ENCODE assay signal across 9 mouse cellular contexts in genomic region chr11:55791195-55791865, GRCm38 (mm10).
DNase-seq lines count a peak whose midpoint lies in the region; ATAC-seq lines count a peak whose summit lies in the region.
"Had no signal": no experiment of that assay in that cellular context is flagged by ENCODE, and none has a peak within 500 bp of the region (broad histone marks: within the 10 kb centered on the region; RNA-seq: fewer than 3 reads in every experiment).

No protein-coding gene starts in this region.

- peak; percentile 57; the same call in 1 of the 2 replicates for ATAC-seq in kidney, embryonic 14.5 days (ENCODE audit: low FRiP score, low TSS enrichment)
- ATAC-seq in hindbrain, embryonic 12.5 days (ENCODE audit: low FRiP score) = peak; percentile 94
- ATAC-seq in midbrain, embryonic 16.5 days = peak; percentile 48; the same call in 1 of the 2 replicates

- no peaks in the 10 kb centered on the region for H3K27me3 ChIP-seq in kidney, embryonic 14.5 days (ENCODE audit: control insufficient read depth, insufficient read depth, low read length)
- H3K27me3 ChIP-seq in hindbrain, embryonic 12.5 days = no peaks in the 10 kb centered on the region
- H3K27me3 ChIP-seq in midbrain, embryonic 16.5 days (ENCODE audit: control insufficient read depth, insufficient read depth, low read depth, low read length) = no peaks in the 10 kb centered on the region

- no peak for DNase-seq in kidney, adult 8-10 months
- DNase-seq in embryo, embryonic 11 days = peak; percentile 82
- no peak for DNase-seq in Muller cell, postnatal 12 days (ENCODE audit: inconsistent ontology term)
- no peak for DNase-seq in thymus, postnatal 36 days
- DNase-seq in adrenal gland, postnatal 25 days = no peak
- DNase-seq: lung, postnatal 10 days had no signal

- no peak overlapping the region for H3K9ac ChIP-seq in kidney, embryonic 14.5 days (ENCODE audit: low read depth, low read length)
- H3K9ac ChIP-seq in hindbrain, embryonic 12.5 days = no peak overlapping the region
- H3K9ac ChIP-seq in midbrain, embryonic 16.5 days (ENCODE audit: low read depth, low read length) = no peak overlapping the region

- H3K36me3 ChIP-seq in kidney, embryonic 14.5 days (ENCODE audit: control insufficient read depth, insufficient read depth, low read length) = no peaks in the 10 kb centered on the region
- no peaks in the 10 kb centered on the region for H3K36me3 ChIP-seq in hindbrain, embryonic 12.5 days
- H3K36me3 ChIP-seq in midbrain, embryonic 16.5 days (ENCODE audit: control insufficient read depth, insufficient read depth, low read length) = no peaks in the 10 kb centered on the region

- H3K4me3 ChIP-seq in kidney, embryonic 14.5 days (ENCODE audit: low read length) = no peak overlapping the region
- H3K4me3 ChIP-seq in hindbrain, embryonic 12.5 days = no peak overlapping the region
- H3K4me3 ChIP-seq in midbrain, embryonic 16.5 days (ENCODE audit: low read depth, low read length) = no peak overlapping the region

- 20% methylated on average over 8 of the region's 8 CpGs for WGBS in kidney, embryonic 14.5 days
- 9% methylated on average over 8 of the region's 8 CpGs for WGBS in hindbrain, embryonic 12.5 days
- 14% methylated on average over 8 of the region's 8 CpGs for WGBS in midbrain, embryonic 16.5 days

- H3K27ac ChIP-seq in kidney, embryonic 14.5 days (ENCODE audit: low read depth, low read length) = no peak overlapping the region
- H3K27ac ChIP-seq in hindbrain, embryonic 12.5 days = peak overlapping the region; percentile 88
- no peak overlapping the region; the same call in 1 of the 2 replicates for H3K27ac ChIP-seq in midbrain, embryonic 16.5 days (ENCODE audit: low read length)

- no peak overlapping the region for H3K4me2 ChIP-seq in kidney, embryonic 14.5 days (replicated peaks; ENCODE audit: low read depth, low read length)
- H3K4me2 ChIP-seq in hindbrain, embryonic 12.5 days (replicated peaks) = no peak overlapping the region
- 0 out of 2 replicates have a peak overlapping the region, but pooled peaks have one; percentile 16 for H3K4me2 ChIP-seq in midbrain, embryonic 16.5 days (ENCODE audit: low read length)

- no peaks in the 10 kb centered on the region for H3K4me1 ChIP-seq in kidney, embryonic 14.5 days (ENCODE audit: control insufficient read depth, insufficient read depth, low read length)
- H3K4me1 ChIP-seq in hindbrain, embryonic 12.5 days = peaks cover 13% of the 10 kb centered on the region
- peaks cover 6% of the 10 kb centered on the region; the same call in 1 of the 2 replicates for H3K4me1 ChIP-seq in midbrain, embryonic 16.5 days (ENCODE audit: control insufficient read depth, insufficient read depth, low read length)

- H3K9me3 ChIP-seq in kidney, embryonic 14.5 days (ENCODE audit: control insufficient read depth, low read length) = no peaks in the 10 kb centered on the region
- H3K9me3 ChIP-seq in hindbrain, embryonic 12.5 days (replicated peaks) = no peaks in the 10 kb centered on the region; the same call in 1 of the 2 replicates
- no peaks in the 10 kb centered on the region for H3K9me3 ChIP-seq in midbrain, embryonic 16.5 days (replicated peaks; ENCODE audit: control insufficient read depth, low read length, poor library complexity, severe bottlenecking)
